Mouse (Mus musculus): ENCODE data around the gene Khdc1a.
A peak's percentile ranks its signal among the peaks of the same experiment; 100 is the strongest.
"Not testable (repeated sequence)": the region's sequence is repeated elsewhere in the genome, so short reads cannot be mapped to it uniquely, and the experiment has no call there.

Gene Khdc1a

DNA sequence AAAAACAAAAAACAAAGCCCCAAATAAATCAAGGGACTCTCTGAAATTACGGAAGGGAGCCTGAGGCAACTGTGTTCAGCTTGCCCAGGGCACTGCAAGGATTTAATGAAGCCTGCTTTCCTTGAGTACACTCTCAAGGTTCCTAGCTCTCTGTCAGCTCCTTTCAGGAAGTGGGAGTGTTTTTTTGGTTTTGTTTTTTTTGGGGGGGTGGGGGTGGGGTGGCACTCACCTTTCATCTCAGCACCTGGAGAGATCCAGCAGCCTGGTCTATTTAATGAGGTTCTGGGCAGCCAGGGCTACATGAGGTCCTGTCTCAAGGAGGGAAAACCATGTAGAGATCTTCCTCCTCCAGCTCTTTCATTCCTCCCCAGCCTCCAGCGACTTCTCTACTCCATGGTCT lies at the start of gene Khdc1a:
Gene Khdc1a (plus strand): TSS at position 301 of the 400 bp plus-strand sequence.
- DNase-seq (ENCODE audit: low spot score in 2 of 2) = no peak

DNA sequence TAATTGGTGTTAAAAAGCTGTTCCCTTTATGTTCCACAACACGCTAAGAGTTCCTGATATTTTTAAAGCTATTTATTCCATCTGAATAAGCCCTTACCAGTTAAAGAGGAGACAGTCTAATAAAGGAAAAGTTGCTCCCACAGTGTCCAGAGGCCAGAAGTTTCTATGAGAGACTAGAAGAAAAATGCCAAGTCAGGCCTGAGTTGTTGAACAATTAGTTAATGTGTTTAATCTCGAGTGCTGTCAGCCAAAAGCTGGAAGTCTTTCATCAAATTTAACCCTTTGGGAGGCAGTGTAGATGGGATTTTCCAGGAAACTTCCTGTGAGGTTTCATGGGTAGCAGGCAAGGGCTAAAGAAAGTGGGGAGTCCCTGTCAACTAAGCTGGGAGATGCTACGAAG lies 49.6 kb upstream of the Khdc1a start:
- no peak for DNase-seq (ENCODE audit: low spot score in 2 of 2)

DNA sequence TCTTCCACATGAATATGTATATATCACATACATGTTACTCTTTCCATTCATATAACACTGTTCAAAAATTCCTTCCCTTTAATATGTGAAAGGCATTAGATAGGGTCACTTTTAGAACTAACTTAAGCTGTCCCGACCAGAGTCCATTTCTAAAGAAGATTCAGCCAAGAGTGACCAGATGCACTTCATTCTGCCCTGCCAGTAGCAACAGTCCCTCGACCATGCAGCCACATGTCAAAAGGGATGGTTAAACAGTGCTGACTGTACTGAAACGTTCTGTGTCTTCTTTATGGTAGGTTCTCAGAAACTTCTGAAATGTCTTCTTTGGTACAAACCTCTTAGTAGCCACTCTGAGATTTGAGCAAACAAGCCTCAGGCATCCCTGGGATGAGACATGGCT lies 47.8 kb upstream of the Khdc1a start:
- DNase-seq (ENCODE audit: low spot score in 2 of 2) = no peak

DNA sequence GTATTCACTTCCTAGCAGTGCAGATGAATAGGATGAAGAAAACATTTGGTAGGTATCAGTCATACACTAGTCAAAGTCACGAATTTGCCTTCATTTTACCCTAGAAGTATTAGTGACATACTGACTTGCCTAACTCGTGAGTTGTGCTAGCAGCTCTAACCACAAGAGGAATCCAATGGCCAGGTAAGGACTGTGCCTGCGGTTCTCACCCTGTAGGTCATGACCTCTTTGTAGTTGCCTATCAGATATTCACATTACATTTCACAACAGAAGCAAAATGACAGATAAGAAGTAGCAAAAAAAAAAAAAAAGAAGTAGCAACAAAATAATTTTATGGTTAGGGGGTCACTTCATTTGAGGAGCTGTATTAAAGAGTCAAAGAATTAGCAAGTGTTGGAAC lies 45.3 kb upstream of the Khdc1a start:
- DNase-seq (ENCODE audit: low spot score in 2 of 2) = no peak

DNA sequence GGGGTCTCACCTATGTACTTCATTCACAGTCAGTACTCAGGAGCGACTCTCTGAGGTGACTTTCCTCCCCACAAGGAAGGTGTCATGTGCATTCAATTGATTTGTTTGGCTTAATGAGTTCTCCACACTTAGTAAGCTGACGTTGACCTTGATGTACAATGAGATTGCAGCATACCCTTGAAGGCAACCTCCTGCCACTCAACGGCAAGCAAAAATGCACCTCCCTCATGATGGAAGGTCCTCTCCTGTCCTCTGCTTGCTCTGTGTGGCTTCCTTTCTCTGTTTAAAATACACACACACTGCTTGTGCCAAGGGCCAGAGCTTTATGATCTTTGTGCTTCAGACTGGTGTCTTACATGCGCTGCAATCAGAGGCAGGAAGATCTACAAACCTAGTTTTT lies 44.8 kb upstream of the Khdc1a start:
- DNase-seq (ENCODE audit: low spot score in 2 of 2) = no peak

DNA sequence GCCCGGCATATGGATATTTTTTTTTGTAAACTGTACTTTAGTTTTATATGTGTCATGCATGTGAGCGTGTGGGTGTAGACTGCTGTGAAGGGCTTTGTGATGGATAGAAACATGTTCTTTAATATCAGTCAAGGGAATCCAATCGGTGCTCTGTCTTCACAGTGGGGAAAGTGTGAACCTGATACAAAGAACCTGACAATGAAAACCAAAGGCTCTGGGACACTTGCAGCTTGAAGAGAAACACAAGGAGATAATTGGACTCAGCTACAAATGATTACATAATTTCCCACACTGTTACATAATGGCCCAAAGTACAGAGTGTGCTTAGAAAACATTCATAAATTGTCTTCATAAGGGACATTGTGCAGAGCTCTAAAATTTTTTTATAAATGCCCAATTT lies 44.0 kb upstream of the Khdc1a start:
- no peak for DNase-seq (ENCODE audit: low spot score in 2 of 2)

DNA sequence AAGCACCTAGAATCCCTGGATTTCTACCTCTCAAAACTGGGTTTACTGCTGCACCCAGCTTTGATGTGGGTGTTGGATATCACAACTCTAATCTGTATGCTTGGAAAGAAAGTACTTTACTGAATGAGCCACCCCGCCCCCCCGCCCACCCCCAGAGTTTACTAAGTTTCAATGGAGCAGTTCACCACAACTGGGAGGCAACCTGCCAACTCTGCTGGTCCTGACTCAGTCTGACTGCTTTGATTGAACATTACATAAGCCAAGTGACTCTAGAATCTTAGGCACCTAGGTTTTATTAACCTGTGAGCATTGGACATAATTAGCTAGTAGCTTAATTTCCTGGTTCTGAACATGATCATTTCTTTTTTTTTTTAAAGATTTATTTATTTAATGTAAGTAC lies 35.1 kb upstream of the Khdc1a start:
- DNase-seq (ENCODE audit: low spot score in 2 of 2) = no peak

DNA sequence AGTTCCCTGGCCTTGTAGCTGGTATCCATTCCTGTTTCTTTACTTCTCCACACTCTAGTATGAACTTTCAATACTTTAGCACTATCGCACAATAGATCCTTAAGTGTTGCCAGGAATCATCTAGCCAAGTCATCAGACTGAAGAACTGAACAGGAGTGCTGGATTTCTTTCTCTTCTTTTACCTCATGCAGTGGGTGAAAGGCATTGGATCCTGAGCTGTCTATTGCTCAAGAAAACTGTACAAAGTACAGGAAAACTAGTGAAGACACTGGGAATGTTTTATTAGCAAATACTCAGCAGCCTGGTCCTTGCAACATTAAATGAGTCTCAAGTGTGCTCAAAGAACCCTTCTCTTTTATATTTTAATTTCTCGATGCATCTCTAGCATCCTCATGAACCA lies 33.7 kb upstream of the Khdc1a start:
- no peak for DNase-seq (ENCODE audit: low spot score in 2 of 2)

DNA sequence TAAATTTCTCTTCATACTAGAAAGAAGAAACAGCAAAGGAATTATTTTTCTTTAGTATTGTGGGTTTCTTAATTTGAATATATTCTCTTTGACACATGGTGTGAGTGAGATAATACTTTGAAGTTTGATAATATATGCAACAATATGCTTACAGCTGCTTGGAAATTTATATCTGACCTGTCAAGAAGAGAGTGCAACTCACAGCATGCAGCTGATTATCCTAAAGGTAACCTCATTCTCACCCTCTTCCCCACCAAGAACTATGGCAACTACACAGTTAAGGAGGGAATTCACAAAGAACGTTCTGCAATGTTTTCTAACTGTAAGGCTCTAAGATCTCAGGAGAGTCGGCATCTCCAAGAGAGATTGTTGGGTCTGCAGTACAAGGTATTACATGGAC lies 33.1 kb upstream of the Khdc1a start:
- no peak for DNase-seq (ENCODE audit: low spot score in 2 of 2)

DNA sequence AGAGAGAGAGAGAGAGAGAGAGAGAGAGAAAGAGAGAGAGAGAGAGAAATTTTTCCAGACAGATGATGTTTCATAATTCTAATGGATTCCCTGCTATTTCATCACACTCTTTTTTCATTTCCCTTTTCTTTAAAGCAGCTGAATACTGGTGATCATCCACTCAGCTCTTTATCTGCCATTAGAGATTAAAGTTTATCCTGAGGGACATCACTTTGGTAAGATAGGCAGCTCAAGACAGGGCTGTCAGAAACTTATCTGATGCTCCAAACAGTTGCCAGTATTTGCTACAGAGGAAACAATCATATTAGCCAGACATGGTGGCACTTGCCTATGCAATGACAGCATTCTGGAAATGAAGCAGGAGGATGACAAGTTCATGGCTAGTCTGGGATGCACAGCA lies 31.2 kb upstream of the Khdc1a start:
- DNase-seq (ENCODE audit: low spot score in 2 of 2) = no peak

DNA sequence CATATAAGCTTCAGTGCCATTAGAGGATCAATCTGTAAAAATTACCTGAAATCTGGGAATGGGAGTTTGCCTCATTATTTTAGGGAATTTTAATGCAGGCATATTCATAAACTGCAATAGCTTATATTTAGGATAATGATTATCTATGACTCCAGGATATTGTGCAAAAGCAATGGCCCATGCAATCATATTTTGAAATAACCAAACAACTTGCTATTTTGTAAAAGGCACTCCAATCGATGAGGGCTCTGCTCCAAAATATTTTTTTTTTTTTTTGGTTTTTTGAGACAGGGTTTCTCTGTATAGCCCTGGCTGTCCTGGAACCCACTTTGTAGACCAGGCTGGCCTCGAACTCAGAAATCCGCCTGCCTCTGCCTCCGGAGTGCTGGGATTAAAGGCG lies 29.2 kb upstream of the Khdc1a start:
- not testable (repeated sequence) for DNase-seq (ENCODE audit: low spot score in 2 of 2)

DNA sequence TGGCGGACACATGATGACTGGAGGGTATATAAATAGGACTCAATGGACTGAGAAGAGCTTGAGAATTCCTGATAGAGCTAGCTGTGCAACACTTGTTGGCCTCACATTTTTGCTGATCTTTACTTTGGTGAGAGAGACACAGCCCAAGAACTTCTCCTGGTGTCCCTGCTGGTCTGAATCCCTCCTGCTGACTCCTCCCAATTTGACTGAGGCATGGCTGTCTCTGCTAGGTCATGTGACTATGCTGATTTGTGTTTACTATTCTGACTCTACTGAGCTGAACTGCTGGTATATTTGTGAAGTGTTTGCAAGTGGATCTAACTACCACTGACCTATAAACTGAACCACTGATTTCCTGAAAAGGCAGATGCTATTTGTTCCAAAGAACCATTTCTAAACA lies 27.8 kb upstream of the Khdc1a start:
- no peak for DNase-seq (ENCODE audit: low spot score in 2 of 2)

DNA sequence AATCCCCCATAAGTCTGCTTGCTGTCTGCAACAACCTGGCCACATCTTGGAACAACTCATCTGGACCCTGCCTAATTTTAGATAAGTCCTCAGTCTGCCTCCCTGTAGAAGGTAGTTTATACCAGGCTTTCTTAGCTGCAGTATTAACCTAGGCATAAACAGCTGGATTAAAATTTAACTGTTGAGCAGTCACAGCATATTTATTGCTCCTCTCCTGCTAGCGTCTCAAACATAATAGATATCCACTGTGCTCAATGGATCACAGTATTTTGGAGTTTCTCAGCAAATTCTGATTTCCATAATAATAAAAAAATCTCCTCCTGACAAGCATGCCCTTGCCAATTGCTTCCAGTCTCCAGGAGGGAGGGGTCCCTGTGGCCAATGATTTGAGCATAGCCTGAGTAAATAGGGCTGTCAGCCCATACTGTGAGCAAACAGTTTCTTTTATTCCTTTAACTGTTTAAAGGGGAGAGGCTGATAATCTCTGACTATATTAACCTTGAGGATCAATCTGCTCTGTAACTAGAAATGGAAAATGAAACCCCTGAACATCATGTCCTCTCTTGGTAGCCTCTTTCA lies 25.4 kb upstream of the Khdc1a start:
- DNase-seq (ENCODE audit: low spot score in 2 of 2) = no peak

DNA sequence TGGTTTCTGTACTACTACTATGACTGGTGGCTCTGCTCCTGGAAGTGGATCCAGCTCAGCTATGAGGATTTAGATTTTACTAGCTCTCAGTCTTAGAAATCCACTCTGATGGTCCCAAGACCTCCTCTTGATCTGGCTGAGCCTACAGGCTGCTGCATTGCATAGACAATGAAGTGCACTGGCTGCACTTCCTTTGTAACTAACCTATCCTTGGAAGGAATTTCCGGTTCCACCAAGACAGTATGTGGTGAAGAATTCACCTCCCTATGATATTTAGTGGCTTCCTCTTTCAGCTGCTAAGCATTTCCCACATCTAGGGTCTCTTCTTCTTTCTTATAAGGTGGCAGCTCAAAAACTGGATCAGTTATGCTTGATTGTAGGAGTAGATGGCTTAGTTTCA lies 24.8 kb upstream of the Khdc1a start:
- no peak for DNase-seq (ENCODE audit: low spot score in 2 of 2)

DNA sequence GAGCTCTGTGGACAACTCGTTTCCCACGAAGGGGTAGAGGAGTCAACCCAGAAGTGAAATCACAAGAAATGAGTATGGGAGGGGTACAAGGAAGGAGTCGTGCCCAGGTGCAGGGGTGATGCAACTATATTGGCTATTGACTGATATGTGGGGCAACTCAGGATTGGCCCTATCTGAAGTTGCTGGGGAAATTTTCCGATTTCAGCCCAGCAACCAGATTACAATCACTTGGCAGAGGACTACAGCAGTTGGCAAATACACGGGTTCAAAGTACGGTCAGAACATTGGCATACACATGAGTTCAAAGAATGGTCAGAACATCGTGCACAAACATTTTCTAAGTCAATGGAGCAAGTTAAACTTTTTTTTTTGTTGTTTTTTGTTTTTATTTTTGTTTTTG lies 22.7 kb upstream of the Khdc1a start:
- no peak for DNase-seq (ENCODE audit: low spot score in 2 of 2)

DNA sequence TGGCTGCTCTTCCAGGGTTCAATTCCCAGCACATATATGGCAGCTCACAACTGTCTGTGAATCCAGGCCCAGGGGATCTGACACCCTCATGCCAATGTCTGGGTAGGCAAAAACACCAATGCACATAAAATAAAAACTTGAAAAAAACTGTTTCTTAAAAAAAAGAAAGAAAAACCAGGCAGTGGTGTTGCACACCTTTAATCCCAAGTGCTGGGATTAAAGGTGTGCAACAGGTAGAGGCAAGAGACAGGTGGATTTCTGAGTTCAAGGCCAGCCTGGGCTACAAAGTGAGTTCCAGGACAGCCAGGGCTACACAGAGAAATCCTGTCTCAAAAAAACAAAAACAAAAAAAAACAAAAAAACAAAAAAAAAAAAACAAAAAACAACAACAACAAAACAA lies 18.3 kb upstream of the Khdc1a start:
- not testable (repeated sequence) for DNase-seq (ENCODE audit: low spot score in 2 of 2)

DNA sequence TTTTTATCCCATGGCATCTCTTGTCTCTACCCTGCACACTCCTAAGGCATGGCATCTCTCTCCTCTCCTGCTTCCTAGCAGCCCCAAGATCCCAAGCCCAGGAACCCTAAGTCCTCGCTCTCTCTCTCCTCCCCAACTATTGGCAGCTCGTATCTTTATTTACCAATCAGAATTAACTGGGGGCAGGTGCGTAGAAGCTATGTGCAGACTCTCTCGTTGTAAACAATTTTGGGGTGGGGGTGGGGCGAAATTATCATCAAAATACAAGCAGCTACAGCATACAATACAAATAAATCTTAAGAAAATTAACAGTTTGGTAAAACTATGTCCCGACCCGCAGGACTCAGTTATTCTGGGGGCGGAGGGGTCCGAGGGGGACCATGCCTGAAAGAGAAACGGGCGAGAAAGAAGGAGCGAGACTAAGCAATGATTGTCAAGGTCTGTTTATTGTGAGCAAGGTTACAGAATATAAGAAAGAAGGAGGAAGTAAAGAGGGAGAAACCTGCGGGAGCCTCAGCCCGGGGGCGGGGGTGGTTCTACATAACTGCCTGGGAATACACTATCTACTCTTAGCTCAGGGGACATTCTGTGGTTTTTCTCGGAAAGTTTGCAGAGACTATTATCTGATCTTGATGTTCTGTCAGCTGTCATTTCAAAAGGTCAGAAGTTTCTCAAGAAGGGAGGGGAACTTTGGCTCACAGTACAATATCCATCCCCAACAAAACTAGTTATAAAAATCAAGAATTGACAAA lies 16.0 kb upstream of the Khdc1a start:
- DNase-seq (ENCODE audit: low spot score in 2 of 2) = no peak

DNA sequence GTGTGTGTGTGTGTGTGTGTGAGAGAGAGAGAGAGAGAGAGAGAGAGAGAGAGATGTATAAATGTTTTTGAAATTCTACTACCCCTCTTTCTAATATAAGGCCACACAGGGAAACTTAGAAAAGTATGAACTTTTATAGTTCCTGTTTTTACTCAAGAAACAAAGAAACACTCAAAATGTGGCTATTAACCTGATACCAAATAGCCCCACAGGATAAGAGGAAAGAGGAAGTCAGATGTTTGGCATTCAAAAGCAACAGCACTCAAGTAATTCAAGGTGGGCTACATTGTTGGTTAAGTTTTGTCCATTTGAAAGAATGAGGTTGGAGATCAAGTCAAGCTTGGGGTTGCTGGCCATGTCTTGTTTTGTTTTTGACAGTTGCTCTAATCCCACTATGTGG lies 13.6 kb upstream of the Khdc1a start:
- no peak for DNase-seq (ENCODE audit: low spot score in 2 of 2)

DNA sequence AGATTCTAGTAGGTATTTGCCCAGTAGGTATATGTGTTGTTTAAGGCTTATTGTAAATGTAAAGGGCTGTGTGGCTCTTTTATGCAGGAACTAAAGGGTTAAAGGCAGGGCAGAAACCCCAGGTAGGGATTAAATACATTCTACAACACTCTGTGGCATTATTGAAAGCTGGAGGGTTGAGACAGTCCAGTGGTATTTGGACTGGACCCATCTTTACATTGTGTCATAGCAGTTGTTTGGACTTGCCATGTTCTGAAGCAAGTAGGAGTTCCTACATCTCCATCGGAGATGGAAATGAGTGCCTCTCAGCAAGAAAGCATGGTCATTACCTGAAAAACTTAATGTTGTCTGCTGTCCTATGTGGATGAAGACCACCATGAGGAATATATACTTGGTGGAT lies 8.7 kb upstream of the Khdc1a start:
- DNase-seq (ENCODE audit: low spot score in 2 of 2) = no peak

DNA sequence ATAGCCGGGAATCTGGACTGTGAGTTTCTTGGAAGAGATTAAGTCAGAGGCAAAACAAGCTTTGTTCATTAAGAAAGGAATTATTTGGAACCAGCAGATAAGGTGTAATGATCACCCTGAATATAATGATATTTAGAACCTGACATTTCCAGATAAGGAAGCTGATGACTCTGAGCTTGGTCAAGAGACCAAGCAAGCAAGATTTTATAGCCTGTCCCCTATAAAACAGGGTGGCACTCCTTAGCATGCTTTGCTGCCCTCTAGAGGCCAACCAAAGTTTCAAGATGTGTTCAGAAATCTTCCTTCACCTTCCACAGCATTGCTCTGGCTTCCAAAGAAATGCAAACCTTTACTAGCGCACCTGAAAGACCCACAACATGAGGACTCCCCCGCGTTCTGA lies 5.2 kb upstream of the Khdc1a start:
- peak; percentile 62 to 77 for DNase-seq (ENCODE audit: low spot score in 2 of 2)

DNA sequence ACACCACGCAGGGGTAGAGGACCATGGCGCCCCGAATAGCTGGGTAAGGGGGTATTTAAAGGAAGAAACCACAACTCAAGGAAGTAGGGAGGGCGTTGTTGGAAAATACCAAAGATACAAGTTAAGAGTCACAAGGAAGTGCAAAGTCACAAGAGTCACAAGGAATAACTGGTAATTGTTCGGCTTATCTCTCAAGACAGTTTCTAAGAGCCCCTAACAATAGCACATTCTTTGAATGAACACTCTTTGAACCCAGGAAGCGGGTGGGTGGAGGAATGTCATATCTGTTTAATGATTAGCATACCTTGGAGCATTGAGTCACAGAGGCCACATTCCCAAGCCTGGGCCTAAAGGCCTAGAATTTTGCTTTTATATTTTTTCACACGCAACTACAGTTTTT lies 4.7 kb upstream of the Khdc1a start:
- DNase-seq (ENCODE audit: low spot score in 2 of 2) = not testable (repeated sequence)

DNA sequence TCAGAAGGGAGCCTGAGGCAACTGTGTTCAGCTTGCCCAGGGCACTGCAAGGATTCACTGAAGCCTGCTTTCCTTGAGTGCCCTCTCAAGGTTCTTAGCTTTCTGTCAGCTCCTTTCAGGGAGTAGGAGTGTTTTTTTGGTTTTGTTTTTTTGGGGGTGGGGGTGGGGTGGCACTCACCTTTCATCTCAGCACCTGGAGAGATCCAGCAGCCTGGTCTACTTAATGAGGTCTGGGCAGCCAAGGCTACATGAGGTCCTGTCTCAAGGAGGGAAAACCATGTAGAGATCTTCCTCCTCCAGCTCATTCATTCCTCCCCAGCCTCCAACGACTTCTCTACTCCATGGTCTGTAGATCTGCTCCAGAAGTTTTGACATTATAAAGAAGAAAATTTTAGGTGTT lies 18.6 kb downstream of the Khdc1a start, which contains the start of gene Khdc1c:
Gene Khdc1c (plus strand): TSS at position 301 of the 400 bp plus-strand sequence.
- not testable (repeated sequence) for DNase-seq (ENCODE audit: low spot score in 2 of 2)

DNA sequence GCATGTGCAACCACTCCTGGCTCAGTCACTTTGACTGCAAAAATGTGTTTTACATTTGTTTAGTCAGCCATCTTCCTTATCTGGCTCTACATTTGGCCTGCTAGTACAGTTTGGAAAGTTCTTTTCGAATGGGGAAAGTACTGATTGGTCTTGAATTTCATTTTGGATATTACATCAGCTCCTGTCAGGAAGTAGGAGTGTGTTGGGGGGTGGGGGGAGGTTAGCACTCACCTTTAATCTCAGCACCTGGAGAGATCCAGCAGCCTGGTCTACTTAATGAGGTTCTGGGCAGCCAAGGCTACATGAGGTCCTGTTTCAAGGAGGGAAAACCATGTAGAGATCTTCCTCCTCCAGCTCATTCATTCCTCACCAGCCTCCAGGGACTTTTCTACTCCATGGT lies 33.8 kb downstream of the Khdc1a start, which contains the start of gene Khdc1b:
Gene Khdc1b (plus strand): TSS at position 301 of the 400 bp plus-strand sequence.
- no peak for DNase-seq (ENCODE audit: low spot score in 2 of 2)
